Mouse (Mus musculus) lung, embryonic 15.5 days (tissue): ENCODE results near the gene Fam47e. TPM values are rescaled to one million over a fixed set of nuclear protein-coding genes. Genes with fewer than 3 reads are reported as not detected.
A peak's percentile ranks its signal among the peaks of the same experiment; 100 is the strongest.

Experiments
- ATAC-seq: fragments of 200-750 bp; cut with Nextera tagmentation; 2 replicates; pipeline ENCODE4 v1.8.0; 2017; ENCODE audit warnings: moderate number of reproducible peaks, borderline replicate concordance; ENCODE audit not compliant: low FRiP score, low TSS enrichment; ENCODE audit errors: extremely low read depth
- H3K27ac ChIP-seq: fragments of 300-500 bp; sonication (generic); 2 replicates; pipeline ENCODE4 v1.5.1; 2015; ENCODE audit warnings: moderate library complexity, mild to moderate bottlenecking, inconsistent platforms
- H3K27me3 ChIP-seq: fragments of 300-500 bp; sonication (generic); 2 replicates; pipeline ENCODE4 v1.6.1; 2015; ENCODE audit warnings: inconsistent platforms
- H3K36me3 ChIP-seq: fragments of 300-500 bp; sonication (generic); 2 replicates; pipeline ENCODE4 v1.6.1; 2015; ENCODE audit warnings: inconsistent platforms
- H3K4me1 ChIP-seq: fragments of 300-500 bp; sonication (generic); 2 replicates; pipeline ENCODE4 v1.6.1; 2015; ENCODE audit warnings: inconsistent platforms
- H3K4me2 ChIP-seq: fragments of 300-500 bp; sonication (generic); 2 replicates; pipeline ENCODE4 v1.6.1; 2015; ENCODE audit warnings: inconsistent platforms, mild to moderate bottlenecking, moderate library complexity
- H3K4me3 ChIP-seq: fragments of 300-500 bp; sonication (generic); 2 replicates; pipeline ENCODE4 v1.5.1; 2015; ENCODE audit warnings: mild to moderate bottlenecking, inconsistent platforms
- H3K9ac ChIP-seq: fragments of 300-500 bp; sonication (generic); 2 replicates; pipeline ENCODE4 v1.6.1; 2015; ENCODE audit warnings: inconsistent platforms
- H3K9me3 ChIP-seq: fragments of 300-500 bp; sonication (generic); 2 replicates; pipeline ENCODE4 v1.6.1; 2016; ENCODE audit warnings: inconsistent platforms
- WGBS: fragments of 180-500 bp; shearing (Covaris S2); methylation state at CpG from one replicate; pipeline ENCODE4 v1.1.7; 2015; 5-methylcytosine and 5-hydroxymethylcytosine counted together
- polyA plus RNA-seq: library from polyadenylated mRNA; unstranded; fragments of >200 nt; fragmentation: Nextera tagmentation; extraction: Ambion mirVana; gene quantifications from 2 replicates; pipeline ENCODE4 v1.2.1, GENCODE M21; 2015

Fam47e gene
- polyA plus RNA-seq, 1 experiment from 2014 or later: 1.2 TPM

GRCm38 (mm10) chr5:92554443-92554842, 426 bp upstream of the Fam47e start:
- ATAC-seq: no peak
- 64% methylated on average over 4 of the region's 4 CpGs for WGBS
- H3K4me3 ChIP-seq: no peak overlapping the region
- H3K27ac ChIP-seq: no peak overlapping the region
- no peaks in the 10 kb centered on the region for H3K27me3 ChIP-seq
- H3K36me3 ChIP-seq: no peaks in the 10 kb centered on the region
- H3K4me2 ChIP-seq: no peak overlapping the region
- H3K4me1 ChIP-seq: peaks cover 4% of the 10 kb centered on the region; the same call in 1 of the 2 replicates
- no peak overlapping the region for H3K9ac ChIP-seq
- H3K9me3 ChIP-seq: no peaks in the 10 kb centered on the region

GRCm38 (mm10) chr5:92555905-92556304, 1.0 kb downstream of the Fam47e start:
- ATAC-seq: no peak
- H3K4me3 ChIP-seq: no peak overlapping the region
- peaks cover 4% of the 10 kb centered on the region; the same call in 1 of the 2 replicates for H3K4me1 ChIP-seq
- no peaks in the 10 kb centered on the region for H3K9me3 ChIP-seq
- 94% methylated on average over 1 of the region's 1 CpGs for WGBS
- H3K27me3 ChIP-seq: no peaks in the 10 kb centered on the region
- H3K9ac ChIP-seq: no peak overlapping the region
- H3K4me2 ChIP-seq: no peak overlapping the region
- no peaks in the 10 kb centered on the region for H3K36me3 ChIP-seq
- H3K27ac ChIP-seq: no peak overlapping the region

DNA sequence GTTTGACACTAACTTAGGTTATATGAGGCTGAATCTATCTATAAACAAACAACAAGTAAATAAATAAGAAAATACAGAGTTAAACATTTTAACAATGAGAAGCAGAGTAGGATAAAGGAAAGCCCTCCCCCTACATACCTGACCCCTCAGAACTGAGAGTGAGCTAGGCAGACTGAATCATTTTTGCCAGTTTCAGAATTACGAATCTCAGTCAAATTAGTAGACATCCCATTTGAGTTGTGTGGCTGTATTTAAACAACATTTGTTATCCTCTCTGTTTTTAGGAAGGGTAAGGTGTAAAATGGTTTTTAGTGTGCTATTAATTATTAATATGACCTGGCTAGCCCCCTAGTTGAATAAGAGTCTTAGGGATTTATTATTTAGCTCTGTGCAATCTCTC, 2.6 kb downstream of the Fam47e start:
- ATAC-seq: no peak
- no peak overlapping the region for H3K4me3 ChIP-seq
- H3K4me1 ChIP-seq: peaks cover 4% of the 10 kb centered on the region; the same call in 1 of the 2 replicates
- H3K9ac ChIP-seq: no peak overlapping the region
- H3K36me3 ChIP-seq: no peaks in the 10 kb centered on the region
- no peak overlapping the region for H3K27ac ChIP-seq
- no peaks in the 10 kb centered on the region for H3K9me3 ChIP-seq
- no peaks in the 10 kb centered on the region for H3K27me3 ChIP-seq
- WGBS: 90% methylated on average over 1 of the region's 1 CpGs
- H3K4me2 ChIP-seq: no peak overlapping the region

DNA sequence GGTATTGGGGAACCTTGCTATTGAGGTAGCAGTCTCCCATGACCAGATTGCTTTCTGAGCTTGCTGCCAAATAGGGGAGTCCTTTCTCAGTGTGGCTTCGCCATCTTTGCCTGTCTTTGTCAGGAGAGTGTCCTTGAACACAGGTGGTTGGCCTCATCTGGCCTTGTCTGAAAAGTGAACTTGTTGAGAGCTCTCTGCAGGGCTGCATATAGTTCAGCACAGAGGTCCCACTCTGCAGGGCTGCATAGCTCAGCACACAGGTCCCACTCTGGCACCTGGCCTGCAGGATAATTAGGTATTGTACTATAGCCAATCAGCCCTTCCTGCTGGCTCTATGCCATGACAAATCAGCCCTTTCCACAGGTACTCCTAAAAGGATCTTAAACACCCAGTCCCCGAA, 5.3 kb downstream of the Fam47e start:
- 65% methylated on average over 2 of the region's 2 CpGs for WGBS
- ATAC-seq: peak; percentile 64; the same call in 1 of the 2 replicates
- no peaks in the 10 kb centered on the region for H3K27me3 ChIP-seq
- no peaks in the 10 kb centered on the region for H3K9me3 ChIP-seq
- no peak overlapping the region for H3K4me2 ChIP-seq
- no peak overlapping the region for H3K9ac ChIP-seq
- no peaks in the 10 kb centered on the region; the same call in 1 of the 2 replicates for H3K4me1 ChIP-seq
- H3K27ac ChIP-seq: no peak overlapping the region
- no peaks in the 10 kb centered on the region for H3K36me3 ChIP-seq
- no peak overlapping the region for H3K4me3 ChIP-seq

DNA sequence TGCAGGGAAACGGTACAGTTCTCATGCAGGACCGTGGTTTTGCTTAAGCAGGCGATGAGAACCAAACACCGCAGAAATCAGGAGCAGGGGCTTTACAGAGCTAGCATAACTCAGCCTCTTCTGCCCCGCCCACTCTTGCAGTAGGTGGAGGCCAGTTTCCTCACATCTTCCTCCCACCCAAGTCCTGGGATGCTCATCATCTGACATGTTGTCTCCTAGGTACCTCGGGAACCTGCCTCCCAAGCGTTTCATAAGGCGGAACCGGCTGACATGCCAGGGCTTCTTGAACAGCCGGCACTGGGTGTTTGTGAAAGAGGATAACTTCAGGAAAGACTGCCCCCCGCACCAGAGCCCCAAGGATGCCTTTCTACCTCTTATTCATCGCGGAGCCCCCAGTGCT, 7.1 kb downstream of the Fam47e start:
- no peak for ATAC-seq

GRCm38 (mm10) chr5:92571232-92571631, 16.4 kb downstream of the Fam47e start:
- Histone ChIP-seq H3K27me3 (no peaks in the 10 kb centered on the region), H3K36me3 (no peaks in the 10 kb centered on the region), H3K4me3 (no peak overlapping the region), H3K27ac (no peak overlapping the region), H3K9ac (no peak overlapping the region), H3K4me1 (no peaks in the 10 kb centered on the region), H3K9me3 (no peaks in the 10 kb centered on the region), H3K4me2 (no peak overlapping the region)
- ATAC-seq: no peak
- WGBS: 71% methylated on average over 4 of the region's 4 CpGs

More for the DNA sequence above, 7.1 kb downstream of the Fam47e start:
- no peak overlapping the region for H3K4me2 ChIP-seq
- H3K4me3 ChIP-seq: no peak overlapping the region
- no peak overlapping the region for H3K9ac ChIP-seq
- H3K27me3 ChIP-seq: no peaks in the 10 kb centered on the region
- H3K36me3 ChIP-seq: no peaks in the 10 kb centered on the region
- H3K4me1 ChIP-seq: no peaks in the 10 kb centered on the region
- no peak overlapping the region for H3K27ac ChIP-seq
- no peaks in the 10 kb centered on the region for H3K9me3 ChIP-seq
- WGBS: 76% methylated on average over 13 of the region's 13 CpGs

- no peak for ATAC-seq
- Histone ChIP-seq H3K4me2 (no peak overlapping the region), H3K9me3 (no peaks in the 10 kb centered on the region), H3K27ac (no peak overlapping the region), H3K27me3 (no peaks in the 10 kb centered on the region), H3K36me3 (no peaks in the 10 kb centered on the region), H3K4me3 (no peak overlapping the region), H3K4me1 (no peaks in the 10 kb centered on the region), H3K9ac (no peak overlapping the region)
- WGBS: 64% methylated on average over 14 of the region's 14 CpGs
Observed at GRCm38 (mm10) chr5:92579559-92579958, 24.7 kb downstream of the Fam47e start.

- no peaks in the 10 kb centered on the region for H3K4me1 ChIP-seq
- no peaks in the 10 kb centered on the region for H3K36me3 ChIP-seq
- H3K9ac ChIP-seq: no peak overlapping the region
- no peak overlapping the region for H3K4me2 ChIP-seq
- ATAC-seq: no peak
- H3K4me3 ChIP-seq: no peak overlapping the region
- 36% methylated on average over 10 of the region's 10 CpGs for WGBS
- no peak overlapping the region for H3K27ac ChIP-seq
- H3K9me3 ChIP-seq: no peaks in the 10 kb centered on the region
- no peaks in the 10 kb centered on the region for H3K27me3 ChIP-seq
Observed at GRCm38 (mm10) chr5:92585932-92586331, 31.1 kb downstream of the Fam47e start.

DNA sequence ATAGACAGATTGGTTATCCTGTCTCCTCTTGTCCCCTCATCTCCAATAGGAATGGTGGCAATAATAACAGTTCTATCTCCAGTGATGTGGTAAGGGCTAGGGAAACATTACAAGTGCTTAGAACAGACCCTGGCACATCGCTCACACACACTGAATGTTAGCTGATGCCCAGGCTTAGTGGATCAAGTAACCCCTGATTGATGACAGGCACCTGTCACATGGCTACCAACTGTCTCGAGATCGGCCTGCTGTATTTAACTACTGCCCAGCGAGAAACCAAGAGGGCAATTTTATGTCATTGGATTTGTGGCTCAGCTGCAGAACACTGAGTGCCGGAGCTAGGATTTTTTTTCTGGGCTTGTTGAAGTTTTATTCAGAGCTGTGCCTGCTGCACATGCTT, 40.2 kb downstream of the Fam47e start:
- Histone ChIP-seq H3K36me3 (no peaks in the 10 kb centered on the region), H3K4me2 (no peak overlapping the region), H3K27me3 (no peaks in the 10 kb centered on the region), H3K9ac (no peak overlapping the region), H3K9me3 (no peaks in the 10 kb centered on the region), H3K4me3 (no peak overlapping the region), H3K27ac (no peak overlapping the region), H3K4me1 (no peaks in the 10 kb centered on the region)
- 77% methylated on average over 5 of the region's 5 CpGs for WGBS
- ATAC-seq: no peak

DNA sequence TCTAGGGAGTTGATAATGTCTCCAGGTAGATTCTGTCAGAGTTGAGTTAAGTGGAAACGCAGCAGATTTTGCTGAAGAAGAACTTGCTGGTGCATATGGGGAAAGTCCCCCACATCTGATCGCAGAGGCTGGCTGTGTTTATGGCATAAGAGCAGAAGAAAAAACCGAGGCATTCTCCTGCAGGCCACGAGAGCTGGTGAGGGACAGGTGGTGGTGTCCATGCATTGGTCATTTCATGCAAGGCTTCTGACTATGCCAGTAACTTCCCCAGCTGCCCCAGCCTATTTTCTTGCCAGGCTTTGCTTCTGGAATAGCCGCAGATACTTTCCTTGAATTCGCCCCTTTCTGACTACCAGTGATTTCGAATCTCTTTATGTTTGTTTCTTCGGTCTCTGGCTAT, 42.0 kb downstream of the Fam47e start:
- no peaks in the 10 kb centered on the region for H3K36me3 ChIP-seq
- WGBS: 80% methylated on average over 8 of the region's 8 CpGs
- H3K9ac ChIP-seq: no peak overlapping the region
- H3K4me2 ChIP-seq: no peak overlapping the region
- H3K27me3 ChIP-seq: peaks cover 3% of the 10 kb centered on the region; the same call in 1 of the 2 replicates
- H3K4me1 ChIP-seq: no peaks in the 10 kb centered on the region
- no peak overlapping the region for H3K27ac ChIP-seq
- H3K9me3 ChIP-seq: no peaks in the 10 kb centered on the region
- no peak for ATAC-seq
- H3K4me3 ChIP-seq: no peak overlapping the region

GRCm38 (mm10) chr5:92599030-92599429, 44.2 kb downstream of the Fam47e start:
- 66% methylated on average over 10 of the region's 10 CpGs for WGBS
- Histone ChIP-seq H3K9me3 (no peaks in the 10 kb centered on the region), H3K27ac (no peak overlapping the region), H3K4me3 (no peak overlapping the region), H3K4me1 (peaks cover 4% of the 10 kb centered on the region; the same call in 1 of the 2 replicates), H3K27me3 (peaks cover 3% of the 10 kb centered on the region; the same call in 1 of the 2 replicates), H3K36me3 (no peaks in the 10 kb centered on the region), H3K4me2 (no peak overlapping the region), H3K9ac (no peak overlapping the region)
- no peak for ATAC-seq

GRCm38 (mm10) chr5:92602691-92603690, 48.1 kb downstream of the Fam47e start, which contains the start of gene Stbd1:
Stbd1 (plus strand) TSS chr5:92603041.
- Histone ChIP-seq H3K9ac (peak within 1 kb of the TSS; percentile 94), H3K9me3 (no peaks in the 10 kb centered on the region), H3K4me1 (peaks cover 25% of the 10 kb centered on the region), H3K4me3 (peak within 1 kb of the TSS; percentile 87), H3K4me2 (peak within 1 kb of the TSS; percentile 89), H3K27ac (peak within 1 kb of the TSS; percentile 91), H3K27me3 (peaks cover 3% of the 10 kb centered on the region; the same call in 1 of the 2 replicates), H3K36me3 (peaks cover 16% of the 10 kb centered on the region)
- ATAC-seq: peak; percentile 91
- WGBS: under 1% methylated on average over 63 of the region's 69 CpGs
